Mouse (Mus musculus): ENCODE measurements at regions not wholly inside any gene's neighbourhood (a gene's known extent, or its start where the extent isn't known, plus 50 kb on each side); places are given as distances from the start of the nearest gene placed in this dataset.

DNA sequence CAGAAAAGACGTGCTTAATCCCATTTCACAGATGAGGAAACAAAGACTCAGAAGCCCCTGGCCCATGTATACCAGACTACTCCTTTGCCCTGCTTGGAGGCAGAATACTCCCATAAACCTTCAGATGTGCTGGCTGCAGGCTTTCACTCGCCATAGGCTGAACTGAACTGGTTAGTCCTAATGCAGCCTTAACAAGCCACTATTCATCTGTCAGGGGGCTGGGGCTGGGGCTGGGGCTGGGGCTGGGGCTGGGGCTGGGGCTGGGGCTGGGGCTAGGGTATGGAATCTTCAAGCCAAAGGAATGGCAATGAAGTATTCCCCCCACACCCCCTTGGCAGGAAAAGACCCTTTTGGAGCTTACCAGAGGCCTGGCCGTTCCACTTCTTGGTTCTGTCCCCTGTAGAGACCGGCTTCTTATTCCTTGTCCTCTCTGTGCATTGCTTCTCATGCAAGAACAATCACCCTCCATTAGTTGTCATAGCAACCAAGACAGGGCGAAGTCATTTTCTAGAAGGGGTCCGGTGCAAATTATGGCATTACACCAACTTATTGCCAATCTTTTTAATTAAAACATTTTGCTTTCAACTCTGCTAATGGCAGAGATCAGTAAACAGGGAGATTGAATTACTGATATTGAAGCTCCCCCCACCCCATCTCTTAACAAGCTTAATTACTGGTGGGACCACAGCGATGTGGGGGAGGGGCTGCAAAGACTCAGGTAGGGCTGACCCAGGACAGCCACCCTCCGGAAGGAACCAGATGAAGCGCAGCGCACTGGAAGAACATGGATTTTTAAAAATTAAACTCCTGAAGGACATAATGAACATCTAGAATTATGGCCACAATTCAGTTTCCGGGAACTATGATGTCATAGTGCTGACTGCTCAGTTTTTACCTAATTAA is 104.6 kb upstream of the Ret start:
- 49% methylated on average over 11 of the region's 11 CpGs for WGBS
- no peak overlapping the region for H3K4me2 ChIP-seq (replicated peaks; ENCODE audit: low read depth, low read length, severe bottlenecking)
- DNase-seq (ENCODE audit: low spot score) (no peak), ATAC-seq (ENCODE audit: low FRiP score, low read depth) (no peak)
- no peak overlapping the region for H3K9ac ChIP-seq (ENCODE audit: low read depth, low read length, severe bottlenecking)
- H3K9me3 ChIP-seq (ENCODE audit: control insufficient read depth, low read length) = no peaks in the 10 kb centered on the region
- H3K4me1 ChIP-seq (ENCODE audit: control insufficient read depth, insufficient read depth, low read length) = peaks cover 5% of the 10 kb centered on the region; the same call in 1 of the 2 replicates
- H3K27ac ChIP-seq (replicated peaks; ENCODE audit: low read depth, low read length) = no peak overlapping the region
- no peak overlapping the region for H3K4me3 ChIP-seq (replicated peaks; ENCODE audit: low read length)
- no peaks in the 10 kb centered on the region for H3K27me3 ChIP-seq (ENCODE audit: control insufficient read depth, insufficient read depth, low read length)
- no peak for TF ChIP-seq POLR2A (IDR thresholded peaks at IDR 0.05; ENCODE audit: borderline replicate concordance, extremely low read depth, insufficient read depth, insufficient read length)
- H3K36me3 ChIP-seq (ENCODE audit: control insufficient read depth, insufficient read depth, low read length) = no peaks in the 10 kb centered on the region

DNA sequence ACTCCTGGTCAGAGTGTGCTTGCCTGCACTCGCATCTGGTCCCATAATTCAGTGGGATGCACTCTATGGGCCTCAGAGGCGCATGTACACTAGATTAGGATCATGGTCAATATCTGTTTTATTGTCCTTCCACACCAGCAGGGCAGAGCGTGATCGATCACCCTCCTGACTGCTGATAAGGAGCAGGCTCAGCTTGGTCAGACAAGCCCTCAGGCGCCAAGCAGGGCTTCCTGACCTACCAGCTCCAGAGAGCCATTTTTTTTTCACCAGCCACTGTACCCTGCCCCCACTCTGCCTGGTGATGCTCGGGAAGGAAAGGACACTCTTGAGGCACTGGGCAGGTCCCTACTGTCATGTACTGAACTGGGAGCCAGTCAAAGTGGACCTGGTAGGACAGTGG is 103.3 kb upstream of the Ret start:
- no peaks in the 10 kb centered on the region for H3K36me3 ChIP-seq (ENCODE audit: control insufficient read depth, insufficient read depth, low read length)
- H3K9ac ChIP-seq (ENCODE audit: low read depth, low read length, severe bottlenecking) = no peak overlapping the region
- 61% methylated on average over 6 of the region's 6 CpGs for WGBS
- DNase-seq (ENCODE audit: low spot score) (no peak), ATAC-seq (ENCODE audit: low FRiP score, low read depth) (no peak)
- peaks cover 5% of the 10 kb centered on the region; the same call in 1 of the 2 replicates for H3K4me1 ChIP-seq (ENCODE audit: control insufficient read depth, insufficient read depth, low read length)
- no peak for TF ChIP-seq POLR2A (IDR thresholded peaks at IDR 0.05; ENCODE audit: borderline replicate concordance, extremely low read depth, insufficient read depth, insufficient read length)
- no peak overlapping the region for H3K4me2 ChIP-seq (replicated peaks; ENCODE audit: low read depth, low read length, severe bottlenecking)
- no peak overlapping the region for H3K4me3 ChIP-seq (replicated peaks; ENCODE audit: low read length)
- H3K27ac ChIP-seq (replicated peaks; ENCODE audit: low read depth, low read length) = no peak overlapping the region
- no peaks in the 10 kb centered on the region for H3K27me3 ChIP-seq (ENCODE audit: control insufficient read depth, insufficient read depth, low read length)
- H3K9me3 ChIP-seq (ENCODE audit: control insufficient read depth, low read length) = no peaks in the 10 kb centered on the region

DNA sequence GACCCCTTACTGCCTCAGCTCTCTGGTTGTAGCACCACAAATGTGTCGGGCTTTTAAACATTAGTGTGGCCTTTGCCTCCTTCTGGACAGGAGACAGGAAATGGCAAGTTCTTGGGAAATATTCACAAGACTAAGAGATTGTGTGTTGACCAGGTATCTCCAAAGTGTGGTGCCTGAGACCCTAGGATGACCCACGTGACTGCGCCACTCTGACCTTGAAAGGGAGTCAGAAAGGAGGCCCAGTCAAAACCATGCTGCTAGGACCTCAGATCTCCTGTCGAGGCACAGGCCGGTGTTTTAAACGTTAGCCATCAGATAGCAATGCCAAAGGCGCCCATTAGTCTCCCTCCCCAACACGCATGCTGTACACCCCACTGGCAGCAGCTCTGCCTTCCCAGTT is 100.1 kb upstream of the Ret start:
- no peaks in the 10 kb centered on the region for H3K27me3 ChIP-seq (ENCODE audit: control insufficient read depth, insufficient read depth, low read length)
- no peak overlapping the region for H3K9ac ChIP-seq (ENCODE audit: low read depth, low read length, severe bottlenecking)
- TF ChIP-seq POLR2A (IDR thresholded peaks at IDR 0.05; ENCODE audit: borderline replicate concordance, extremely low read depth, insufficient read depth, insufficient read length) = no peak
- 85% methylated on average over 8 of the region's 8 CpGs for WGBS
- DNase-seq (ENCODE audit: low spot score) (no peak), ATAC-seq (ENCODE audit: low FRiP score, low read depth) (no peak)
- H3K9me3 ChIP-seq (ENCODE audit: control insufficient read depth, low read length) = no peaks in the 10 kb centered on the region
- peaks cover 2% of the 10 kb centered on the region; the same call in 1 of the 2 replicates for H3K4me1 ChIP-seq (ENCODE audit: control insufficient read depth, insufficient read depth, low read length)
- no peak overlapping the region for H3K4me2 ChIP-seq (replicated peaks; ENCODE audit: low read depth, low read length, severe bottlenecking)
- no peaks in the 10 kb centered on the region for H3K36me3 ChIP-seq (ENCODE audit: control insufficient read depth, insufficient read depth, low read length)
- H3K4me3 ChIP-seq (replicated peaks; ENCODE audit: low read length) = no peak overlapping the region
- H3K27ac ChIP-seq (replicated peaks; ENCODE audit: low read depth, low read length) = no peak overlapping the region

GRCm38 (mm10) chr6:118293986-118294385 is 96.5 kb upstream of the Ret start:
- H3K27ac ChIP-seq (replicated peaks; ENCODE audit: low read depth, low read length) = no peak overlapping the region
- no peak overlapping the region for H3K4me2 ChIP-seq (replicated peaks; ENCODE audit: low read depth, low read length, severe bottlenecking)
- H3K9ac ChIP-seq (ENCODE audit: low read depth, low read length, severe bottlenecking) = no peak overlapping the region
- no peak for DNase-seq (ENCODE audit: low spot score)
- 69% methylated on average over 2 of the region's 2 CpGs for WGBS
- no peaks in the 10 kb centered on the region for H3K36me3 ChIP-seq (ENCODE audit: control insufficient read depth, insufficient read depth, low read length)
- no peak for ATAC-seq (ENCODE audit: low FRiP score, low read depth)
- no peaks in the 10 kb centered on the region for H3K4me1 ChIP-seq (ENCODE audit: control insufficient read depth, insufficient read depth, low read length)
- TF ChIP-seq POLR2A (IDR thresholded peaks at IDR 0.05; ENCODE audit: borderline replicate concordance, extremely low read depth, insufficient read depth, insufficient read length) = no peak
- H3K4me3 ChIP-seq (replicated peaks; ENCODE audit: low read length) = no peak overlapping the region
- no peaks in the 10 kb centered on the region for H3K27me3 ChIP-seq (ENCODE audit: control insufficient read depth, insufficient read depth, low read length)
- no peaks in the 10 kb centered on the region for H3K9me3 ChIP-seq (ENCODE audit: control insufficient read depth, low read length)

DNA sequence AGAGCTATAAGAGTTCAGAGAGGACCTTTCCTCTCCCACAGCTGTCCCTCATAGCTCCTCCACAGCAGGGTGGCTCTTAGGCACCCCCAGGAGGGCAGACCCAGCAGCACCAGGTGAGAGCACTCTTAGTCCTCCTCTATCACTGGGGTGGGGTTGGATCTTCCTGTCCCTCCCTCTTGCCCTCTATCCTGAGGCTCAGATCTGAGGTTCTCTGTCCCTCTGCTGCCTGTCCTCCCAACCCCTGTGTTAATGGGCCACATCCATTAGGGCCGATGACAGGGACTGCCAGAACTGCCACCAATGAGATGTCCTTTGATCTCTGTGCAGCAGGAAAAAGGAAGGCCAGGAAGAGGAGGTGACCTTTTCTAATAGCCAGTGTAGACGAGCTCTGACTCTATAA is 95.4 kb upstream of the Ret start:
- no peaks in the 10 kb centered on the region for H3K4me1 ChIP-seq (ENCODE audit: control insufficient read depth, insufficient read depth, low read length)
- WGBS = 3% methylated on average over 2 of the region's 2 CpGs
- no peak overlapping the region for H3K27ac ChIP-seq (replicated peaks; ENCODE audit: low read depth, low read length)
- DNase-seq (ENCODE audit: low spot score) = no peak
- ATAC-seq (ENCODE audit: low FRiP score, low read depth) = no peak
- no peak for TF ChIP-seq POLR2A (IDR thresholded peaks at IDR 0.05; ENCODE audit: borderline replicate concordance, extremely low read depth, insufficient read depth, insufficient read length)
- H3K9ac ChIP-seq (ENCODE audit: low read depth, low read length, severe bottlenecking) = no peak overlapping the region
- no peak overlapping the region for H3K4me2 ChIP-seq (replicated peaks; ENCODE audit: low read depth, low read length, severe bottlenecking)
- no peaks in the 10 kb centered on the region for H3K27me3 ChIP-seq (ENCODE audit: control insufficient read depth, insufficient read depth, low read length)
- no peaks in the 10 kb centered on the region for H3K36me3 ChIP-seq (ENCODE audit: control insufficient read depth, insufficient read depth, low read length)
- H3K4me3 ChIP-seq (replicated peaks; ENCODE audit: low read length) = no peak overlapping the region
- no peaks in the 10 kb centered on the region for H3K9me3 ChIP-seq (ENCODE audit: control insufficient read depth, low read length)

Data from limb, embryonic 14.5 days (tissue).